Mouse (Mus musculus): ENCODE results near the gene Wnt7a.

- TF ChIP-seq CTCF (IDR thresholded peaks at IDR 0.05; ENCODE audit: low read depth, low read length) (no peak), POLR2A (IDR thresholded peaks at IDR 0.05; ENCODE audit: extremely low read depth, insufficient read depth, low read length) (no peak)
Observed at GRCm38 (mm10) chr6:91366781-91367180, 44.4 kb downstream of the Wnt7a start.
